In genomic region chr6:136172172-136172651, GRCm38 (mm10) we compare ENCODE assay signal across 10 mouse cellular contexts. TPM values are rescaled to one million over a fixed set of nuclear protein-coding genes. Genes with fewer than 3 reads are reported as not detected.
DNase-seq lines count a peak whose midpoint lies in the region; ATAC-seq and TF ChIP-seq lines count a peak whose summit lies in the region.
"Had no signal": no experiment of that assay in that cellular context is flagged by ENCODE, and none has a peak within 500 bp of the region (broad histone marks: within the 10 kb centered on the region; RNA-seq: fewer than 3 reads in every experiment).

No protein-coding gene starts in this region.

- no peaks in the 10 kb centered on the region for H3K9me3 ChIP-seq in heart, embryonic 15.5 days (replicated peaks)
- H3K9me3 ChIP-seq in midbrain, postnatal 0 days (ENCODE audit: low read length), result no peaks in the 10 kb centered on the region
- H3K9me3 ChIP-seq: megakaryocyte, embryonic 14.5 days had no signal

- no peaks in the 10 kb centered on the region for H3K36me3 ChIP-seq in heart, embryonic 15.5 days
- no peaks in the 10 kb centered on the region for H3K36me3 ChIP-seq in heart, adult 2 months (ENCODE audit: control insufficient read depth, insufficient read depth, low read length)
- no peaks in the 10 kb centered on the region for H3K36me3 ChIP-seq in midbrain, postnatal 0 days (ENCODE audit: insufficient read depth, low read length)

- H3K79me2 ChIP-seq in heart, adult 2 months (replicated peaks; ENCODE audit: control insufficient read depth, insufficient read depth, low read length), result no peaks in the 10 kb centered on the region

- TF ChIP-seq POLR2A in heart, adult 2 months (IDR thresholded peaks at IDR 0.05; ENCODE audit: insufficient read depth, low read depth, low read length), result no peak
- TF ChIP-seq POLR2A in brain, embryonic 14.5 days (IDR thresholded peaks at IDR 0.05; ENCODE audit: borderline replicate concordance, extremely low read depth, insufficient read depth, insufficient read length, poor library complexity, severe bottlenecking), result peak; percentile 32; the same call in 1 of the 2 replicates

- H3K27ac ChIP-seq in heart, embryonic 15.5 days, result no peak overlapping the region
- H3K27ac ChIP-seq in heart, adult 2 months, result no peak overlapping the region
- H3K27ac ChIP-seq in midbrain, postnatal 0 days (ENCODE audit: low read depth, low read length), result peak overlapping the region; percentile 93

- no peak for TF ChIP-seq CTCF in heart, adult 2 months (IDR thresholded peaks at IDR 0.05)
- TF ChIP-seq CTCF in brain, embryonic 14.5 days (IDR thresholded peaks at IDR 0.05; ENCODE audit: borderline replicate concordance, extremely low read depth, insufficient read depth, insufficient read length), result no peak
- no peak for TF ChIP-seq CTCF in midbrain, postnatal 0 days (IDR thresholded peaks at IDR 0.05)

- H3K27me3 ChIP-seq in heart, embryonic 15.5 days, result peaks cover 56% of the 10 kb centered on the region
- H3K27me3 ChIP-seq in heart, adult 2 months (ENCODE audit: control insufficient read depth, insufficient read depth, low read length), result peaks cover 6% of the 10 kb centered on the region
- no peaks in the 10 kb centered on the region for H3K27me3 ChIP-seq in midbrain, postnatal 0 days (ENCODE audit: insufficient read depth, low read length)

- no peak for ATAC-seq in heart, embryonic 15.5 days (replicated peaks; ENCODE audit: insufficient number of reproducible peaks, insufficient read depth, low FRiP score, low read depth)
- peak; percentile 39 for ATAC-seq in frontal cortex, adult (ENCODE audit: low TSS enrichment)
- ATAC-seq in midbrain, postnatal 0 days (ENCODE audit: low FRiP score), result peak; percentile 83
- ATAC-seq: Patski had no signal

- TF ChIP-seq EP300 in heart, adult 2 months (IDR thresholded peaks at IDR 0.05; ENCODE audit: insufficient read depth, low read depth, low read length), result no peak

- H3K4me2 ChIP-seq in heart, embryonic 15.5 days, result peak overlapping the region; percentile 87
- peak overlapping the region; percentile 57 for H3K4me2 ChIP-seq in midbrain, postnatal 0 days (ENCODE audit: low read depth, low read length, poor library complexity, severe bottlenecking)

- peak overlapping the region; percentile 14; the same call in 1 of the 2 replicates for H3K9ac ChIP-seq in heart, embryonic 15.5 days
- H3K9ac ChIP-seq in heart, adult 2 months (ENCODE audit: low read depth, low read length), result no peak overlapping the region
- peak overlapping the region; percentile 80 for H3K9ac ChIP-seq in midbrain, postnatal 0 days (replicated peaks; ENCODE audit: low read length, poor library complexity, severe bottlenecking)

- WGBS in heart, embryonic 15.5 days, result under 1% methylated on average over 43 of the region's 43 CpGs
- WGBS in heart, adult 2 months, result 1% methylated on average over 43 of the region's 43 CpGs
- WGBS in midbrain, postnatal 0 days, result 2% methylated on average over 40 of the region's 43 CpGs

- peak overlapping the region; percentile 50 for H3K4me3 ChIP-seq in heart, embryonic 15.5 days
- no peak overlapping the region for H3K4me3 ChIP-seq in heart, adult 2 months
- peak overlapping the region; percentile 66 for H3K4me3 ChIP-seq in midbrain, postnatal 0 days (ENCODE audit: low read depth, low read length)
- H3K4me3 ChIP-seq: megakaryocyte, embryonic 14.5 days had no signal

- intact Hi-C loops in heart, adult 2 months (cut with DNase I), result no loop called here

- peaks cover 20% of the 10 kb centered on the region for H3K4me1 ChIP-seq in heart, embryonic 15.5 days (replicated peaks)
- no peaks in the 10 kb centered on the region for H3K4me1 ChIP-seq in heart, adult 2 months (ENCODE audit: control insufficient read depth, insufficient read depth, low read length)
- peaks cover 7% of the 10 kb centered on the region; the same call in 1 of the 2 replicates for H3K4me1 ChIP-seq in midbrain, postnatal 0 days (ENCODE audit: insufficient read depth, low read length)
- H3K4me1 ChIP-seq: megakaryocyte, embryonic 14.5 days had no signal

- DNase-seq in heart, adult 2 months, result no peak
- DNase-seq in brain, embryonic 14.5 days (ENCODE audit: low read depth), result peak; percentile 92
- peak; percentile 71 for DNase-seq in left cerebral cortex, adult 11 months (ENCODE audit: low spot score)
- peak; percentile 87 for DNase-seq in midbrain, postnatal 0 days (ENCODE audit: low spot score)
- DNase-seq in urinary bladder, postnatal 4 days (ENCODE audit: low spot score in 2 of 2), result no peak
- no peak for DNase-seq in spleen, postnatal 10 days (ENCODE audit: low spot score in 2 of 2)

RNA-seq across cellular contexts. Expression of gene Grin2b, which starts 1.1 kb away (rescaled TPM):
- 0.29 and 0.53 TPM in 2 replicates for polyA plus RNA-seq in heart, embryonic 15.5 days (2015; fragmentation: Nextera tagmentation; extraction: Ambion mirVana)
- total RNA-seq in heart, adult 2 months (2021), result not detected
- polyA plus RNA-seq in heart, adult 2 months (2012; rRNA removed), result under 0.01 and 0.02 TPM in 2 replicates
- 8.7 and 17.0 TPM in 2 replicates for polyA plus RNA-seq in brain, embryonic 14.5 days (2012; rRNA removed)
- total RNA-seq in midbrain, postnatal 0 days (2014; rRNA removed), result 64.1 and 71.6 TPM in 2 replicates
- polyA plus RNA-seq in midbrain, postnatal 0 days (2015; fragmentation: Nextera tagmentation; extraction: Ambion mirVana), result 73.3 and 76.4 TPM in 2 replicates
- polyA plus RNA-seq: Patski had no signal

Comparison
In these comparisons a context has a peak if more than half of its experiments do, and no peak if none do; other contexts are left out.
1. DNase-seq: peak in brain, embryonic 14.5 days (single experiment), left cerebral cortex, adult 11 months (single experiment) and midbrain, postnatal 0 days (single experiment); none in heart, adult 2 months (0 of 2), urinary bladder, postnatal 4 days (0 of 2) and spleen, postnatal 10 days (0 of 2).